Mouse (Mus musculus) stomach, postnatal 0 days (tissue): ENCODE measurements around the gene Hip1r. TPM values are rescaled to one million over a fixed set of nuclear protein-coding genes. Genes with fewer than 3 reads are reported as not detected.

ENCODE experiments used
- ATAC-seq: fragments of 200-750 bp; cut with Nextera tagmentation; 2 replicates; pipeline ENCODE4 v1.8.0; 2017; ENCODE audit not compliant: low FRiP score, low TSS enrichment
- DNase-seq: peaks from one replicate; pipeline ENCODE4 v3.0.0-alpha.2; 2016; ENCODE audit warnings: low spot score
- H3K27ac ChIP-seq: fragments of 300-500 bp; sonication (generic); replicated peaks from 2 replicates; pipeline ENCODE4 v1.5.1; 2014; ENCODE audit warnings: mild to moderate bottlenecking, control low read depth
- H3K27me3 ChIP-seq: fragments of 300-500 bp; sonication (generic); 2 replicates; pipeline ENCODE4 v1.6.1; 2014; ENCODE audit warnings: low read length; ENCODE audit not compliant: control insufficient read depth, insufficient read depth
- H3K36me3 ChIP-seq: fragments of 300-500 bp; sonication (generic); 2 replicates; pipeline ENCODE4 v1.6.1; 2014; ENCODE audit warnings: low read length, mixed read lengths; ENCODE audit not compliant: control insufficient read depth, insufficient read depth
- H3K4me1 ChIP-seq: fragments of 300-500 bp; sonication (generic); replicated peaks from 2 replicates; pipeline ENCODE4 v1.6.1; 2014; ENCODE audit warnings: antibody characterized with exemption; ENCODE audit not compliant: control insufficient read depth, insufficient read depth
- H3K4me2 ChIP-seq: fragments of 300-500 bp; sonication (generic); replicated peaks from 2 replicates; pipeline ENCODE4 v1.6.1; 2014; ENCODE audit warnings: low read depth, mild to moderate bottlenecking, control low read depth, moderate library complexity
- H3K4me3 ChIP-seq: fragments of 300-500 bp; sonication (generic); 2 replicates; pipeline ENCODE4 v1.5.1; 2014; ENCODE audit warnings: low read depth, low read length, control low read depth
- H3K9ac ChIP-seq: fragments of 300-500 bp; sonication (generic); 2 replicates; pipeline ENCODE4 v1.6.1; 2014; ENCODE audit warnings: mild to moderate bottlenecking, low read length, control low read depth, mixed read lengths
- H3K9me3 ChIP-seq: fragments of 300-500 bp; sonication (generic); 2 replicates; pipeline ENCODE4 v1.6.1; 2016; ENCODE audit warnings: low read length; ENCODE audit not compliant: control insufficient read depth
- CTCF ChIP-seq: IDR thresholded peaks from 2 replicates; pipeline ENCODE4 v1.5.1; 2016; ENCODE audit warnings: antibody characterized with exemption, low read depth, mild to moderate bottlenecking, moderate library complexity
- EP300 ChIP-seq: optimal IDR thresholded peaks from 2 replicates; pipeline ENCODE3; 2016; ENCODE audit warnings: antibody characterized with exemption
- WGBS: fragments of 180-500 bp; shearing (Covaris S2); extraction: QIAGEN DNeasy Blood & Tissue Kit; methylation state at CpG from one replicate; pipeline ENCODE4 v1.1.7; 2014; 5-methylcytosine and 5-hydroxymethylcytosine counted together
- polyA plus RNA-seq: library from polyadenylated mRNA; unstranded; fragments of >200 nt; fragmentation: Nextera tagmentation; extraction: Ambion mirVana; gene quantifications from 2 replicates; pipeline ENCODE4 v1.2.1, GENCODE M21; 2015

Gene Hip1r
- 31.2 and 32.2 TPM in 2 replicates for polyA plus RNA-seq

DNA sequence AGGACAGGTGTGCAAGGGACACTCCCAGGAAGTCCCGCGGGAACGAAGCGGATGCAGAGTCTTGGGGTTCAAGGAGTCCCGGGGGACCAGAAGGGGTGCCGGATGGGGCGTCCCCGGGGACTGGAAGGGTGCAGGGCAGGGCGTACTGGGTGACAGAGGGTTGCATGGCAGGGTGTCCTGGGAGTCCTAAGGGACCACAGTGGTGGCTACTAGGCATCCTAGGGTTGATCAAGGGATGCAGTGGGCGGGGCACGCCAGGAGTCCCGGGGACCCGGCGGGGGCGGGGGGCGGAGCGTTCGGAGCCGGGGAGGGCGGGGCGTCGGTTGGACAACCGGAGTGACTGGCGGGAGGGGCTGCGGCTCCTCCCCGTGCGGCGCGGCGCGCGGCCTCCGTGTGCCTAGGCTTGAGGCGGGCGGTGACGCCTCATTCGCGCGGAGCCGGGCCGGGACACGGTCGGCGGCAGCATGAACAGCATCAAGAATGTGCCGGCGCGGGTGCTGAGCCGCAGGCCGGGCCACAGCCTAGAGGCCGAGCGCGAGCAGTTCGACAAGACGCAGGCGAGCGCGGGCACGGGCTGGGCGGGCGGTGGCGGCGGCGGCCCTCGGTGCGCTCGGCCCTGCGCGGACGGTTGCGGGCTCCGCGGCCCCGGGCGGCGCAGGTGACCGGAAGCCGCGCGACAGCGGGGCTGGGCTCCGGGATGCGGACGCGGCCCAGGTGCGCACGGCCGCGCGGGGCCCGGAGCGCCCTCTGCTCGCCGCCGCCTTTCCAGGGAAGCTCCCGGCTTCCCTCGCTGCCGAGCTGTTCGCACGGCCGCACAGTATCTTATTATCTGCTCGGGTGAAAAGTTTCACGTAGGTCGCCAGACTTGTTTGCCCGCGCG lies at the start of gene Hip1r:
Gene Hip1r, plus strand, starts transcription at position 330 of the 880 bp plus-strand sequence.
- peak within 1 kb of the TSS; percentile 65 for H3K4me3 ChIP-seq
- 1% methylated on average over 76 of the region's 106 CpGs for WGBS
- DNase-seq = peak; percentile 94
- no peaks in the 10 kb centered on the region for H3K27me3 ChIP-seq
- peak within 1 kb of the TSS; percentile 88 for H3K4me2 ChIP-seq
- TF ChIP-seq EP300 (no peak), CTCF (no peak)
- H3K9me3 ChIP-seq = no peaks in the 10 kb centered on the region
- no peaks in the 10 kb centered on the region for H3K36me3 ChIP-seq
- peak within 1 kb of the TSS; percentile 79 for H3K9ac ChIP-seq
- peak within 1 kb of the TSS; percentile 94 for H3K27ac ChIP-seq
- peak; percentile 76 for ATAC-seq
- 0 out of 2 replicates have a peak, but pooled peaks cover 3% of the 10 kb centered on the region for H3K4me1 ChIP-seq

DNA sequence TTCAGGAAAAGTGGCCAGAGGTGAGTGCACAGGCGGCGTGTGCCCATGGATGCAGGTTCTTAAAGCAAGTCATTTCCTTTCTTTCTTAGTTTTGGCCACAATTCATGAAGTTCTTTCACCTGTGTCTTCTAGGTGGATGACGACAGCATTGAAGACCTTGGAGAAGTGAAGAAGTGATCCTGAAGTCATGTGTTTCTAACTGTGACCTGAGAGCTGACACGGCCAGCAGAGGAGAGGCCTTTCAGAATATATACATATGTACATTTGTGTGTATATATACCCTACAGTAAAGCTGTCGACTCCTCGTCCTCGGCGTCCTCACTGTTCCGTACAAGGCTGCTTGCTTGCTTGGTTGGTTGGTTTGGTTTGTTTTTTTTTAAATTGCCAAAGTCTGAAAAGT lies 46.3 kb upstream of the Hip1r start, which contains the start of gene Gm43518:
Gene Gm43518, plus strand, starts transcription at position 301 of the 400 bp plus-strand sequence.
- H3K9ac ChIP-seq = no peak within 1 kb of the TSS
- peak within 1 kb of the TSS; percentile 40 for H3K27ac ChIP-seq
- H3K4me3 ChIP-seq = no peak within 1 kb of the TSS
- no peak for DNase-seq
- no peaks in the 10 kb centered on the region for H3K9me3 ChIP-seq
- ATAC-seq = no peak
- no peaks in the 10 kb centered on the region for H3K4me1 ChIP-seq
- no peak for TF ChIP-seq EP300
- no peak for TF ChIP-seq CTCF
- H3K36me3 ChIP-seq = peaks cover 13% of the 10 kb centered on the region
- WGBS = 93% methylated on average over 9 of the region's 9 CpGs
- H3K27me3 ChIP-seq = no peaks in the 10 kb centered on the region
- no peak within 1 kb of the TSS for H3K4me2 ChIP-seq

DNA sequence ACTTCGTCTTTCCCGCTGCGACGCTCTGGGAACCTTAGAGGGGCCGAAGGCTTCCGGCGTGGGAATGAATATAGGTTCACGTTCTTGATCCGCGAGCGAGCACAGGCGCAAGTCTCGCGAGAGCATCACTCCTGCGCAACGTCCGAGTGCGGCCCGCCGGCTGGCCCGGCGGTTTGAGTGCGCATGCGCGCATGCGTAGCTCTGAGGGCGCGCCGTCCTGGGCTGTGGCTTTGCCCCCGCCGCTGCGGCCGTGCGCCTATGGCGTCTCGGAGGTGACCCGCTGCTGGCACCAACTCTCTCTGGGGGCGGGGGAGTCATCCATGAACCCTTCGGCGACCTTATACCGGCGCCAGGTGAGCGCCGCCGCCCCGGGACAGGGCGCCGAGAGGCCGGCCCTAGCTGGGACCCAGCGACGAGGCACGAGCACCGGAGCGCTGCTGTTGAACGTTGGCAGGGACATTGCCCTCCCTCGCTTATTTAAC lies 42.9 kb upstream of the Hip1r start, which contains the start of gene Ccdc62:
Gene Ccdc62, plus strand, starts transcription at position 172 of the 482 bp plus-strand sequence.
- Histone ChIP-seq H3K36me3 (peaks cover 5% of the 10 kb centered on the region), H3K4me3 (peak within 1 kb of the TSS; percentile 77), H3K27me3 (no peaks in the 10 kb centered on the region), H3K4me2 (peak within 1 kb of the TSS; percentile 80), H3K9ac (peak within 1 kb of the TSS; percentile 94), H3K4me1 (no peaks in the 10 kb centered on the region), H3K27ac (peak within 1 kb of the TSS; percentile 88), H3K9me3 (no peaks in the 10 kb centered on the region)
- TF ChIP-seq CTCF (no peak), EP300 (peak; percentile 89)
- WGBS = under 1% methylated on average over 56 of the region's 56 CpGs
- DNase-seq = peak; percentile 95
- ATAC-seq = peak; percentile 97

DNA sequence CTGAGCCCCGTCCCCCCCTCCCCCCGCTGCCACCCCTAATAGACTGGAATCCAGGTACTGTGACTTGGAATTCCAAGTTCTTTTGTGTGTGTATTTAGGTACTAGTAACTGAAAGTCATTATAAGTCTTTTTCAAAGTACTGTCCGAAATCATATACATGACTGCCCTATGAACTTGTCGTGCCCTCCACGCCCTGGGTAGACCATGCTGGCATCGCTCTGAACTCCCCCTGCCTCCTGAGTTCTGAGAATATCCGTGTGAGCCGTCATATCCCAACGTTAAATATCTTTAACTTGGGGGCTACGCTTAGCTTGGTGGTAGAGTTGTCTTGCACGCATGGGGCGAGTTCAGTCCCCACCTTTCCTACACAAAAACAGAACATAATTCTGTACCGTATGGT lies 42.3 kb upstream of the Hip1r start:
- no peaks in the 10 kb centered on the region for H3K4me1 ChIP-seq
- H3K9me3 ChIP-seq = no peaks in the 10 kb centered on the region
- H3K9ac ChIP-seq = peak overlapping the region; percentile 94
- H3K4me3 ChIP-seq = peak overlapping the region; percentile 77
- peak overlapping the region; percentile 80 for H3K4me2 ChIP-seq
- TF ChIP-seq EP300 (no peak), CTCF (no peak)
- no peaks in the 10 kb centered on the region for H3K27me3 ChIP-seq
- ATAC-seq (no peak), DNase-seq (no peak)
- WGBS = 41% methylated on average over 13 of the region's 13 CpGs
- peaks cover 5% of the 10 kb centered on the region for H3K36me3 ChIP-seq
- peak overlapping the region; percentile 88; the same call in 1 of the 2 replicates for H3K27ac ChIP-seq

DNA sequence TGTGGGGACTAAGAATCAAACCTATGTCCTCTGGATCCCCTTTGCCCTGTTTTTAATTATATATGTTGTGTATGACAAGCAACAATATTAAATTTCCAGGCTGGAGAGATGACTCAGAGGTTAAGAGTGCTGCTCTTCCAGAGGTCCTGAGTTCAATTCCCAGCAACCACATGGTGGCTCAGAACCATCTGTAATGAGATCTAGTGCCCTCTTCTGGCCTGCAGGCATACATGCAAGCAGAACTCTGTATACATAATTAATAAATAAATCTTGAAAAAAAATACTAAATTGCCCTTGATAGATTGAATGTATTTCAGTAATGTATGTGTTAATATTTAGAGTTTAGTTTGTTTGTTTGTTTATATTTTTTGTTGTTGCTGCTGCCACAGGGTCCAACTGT lies 40.5 kb upstream of the Hip1r start:
- no peak for DNase-seq
- Histone ChIP-seq H3K36me3 (no peaks in the 10 kb centered on the region), H3K9ac (no peak overlapping the region), H3K4me1 (no peaks in the 10 kb centered on the region), H3K4me3 (no peak overlapping the region), H3K4me2 (no peak overlapping the region), H3K27me3 (no peaks in the 10 kb centered on the region), H3K27ac (no peak overlapping the region), H3K9me3 (no peaks in the 10 kb centered on the region)
- ATAC-seq = no peak
- no peak for TF ChIP-seq EP300
- peak; percentile 43 for TF ChIP-seq CTCF

DNA sequence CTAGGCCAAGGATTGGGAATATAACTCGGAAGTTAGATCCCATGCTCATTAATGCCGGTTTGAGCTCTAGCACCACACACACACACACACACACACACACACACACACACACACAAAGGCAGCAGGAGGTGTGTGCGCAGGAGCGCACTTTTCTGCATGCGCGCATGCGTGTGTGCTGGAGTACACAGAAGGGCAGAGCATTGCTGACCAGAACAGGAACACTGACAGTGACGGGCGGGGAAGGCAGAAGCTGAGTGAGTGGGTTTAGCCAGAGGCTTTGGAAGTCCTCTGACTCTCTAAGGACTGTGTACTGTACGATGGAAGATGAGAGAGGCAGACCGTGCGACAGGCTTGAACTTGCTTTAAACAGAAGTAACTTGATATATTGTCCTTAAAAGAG lies 39.9 kb upstream of the Hip1r start:
- H3K27ac ChIP-seq = no peak overlapping the region
- TF ChIP-seq CTCF (no peak), EP300 (no peak)
- no peaks in the 10 kb centered on the region for H3K36me3 ChIP-seq
- H3K4me1 ChIP-seq = no peaks in the 10 kb centered on the region
- no peaks in the 10 kb centered on the region for H3K27me3 ChIP-seq
- no peak overlapping the region for H3K4me3 ChIP-seq
- H3K4me2 ChIP-seq = no peak overlapping the region
- WGBS = 83% methylated on average over 12 of the region's 12 CpGs
- no peaks in the 10 kb centered on the region for H3K9me3 ChIP-seq
- no peak for DNase-seq
- H3K9ac ChIP-seq = no peak overlapping the region
- no peak for ATAC-seq
